Mouse (Mus musculus) testis, adult 2 months (tissue): ENCODE measurements at regions not wholly inside any gene's neighbourhood (a gene's known extent, or its start where the extent isn't known, plus 50 kb on each side); places are given as distances from the start of the nearest gene placed in this dataset.

Source experiments
- H3K27ac ChIP-seq: fragments of 200-500 bp; 2 replicates; pipeline ENCODE4 v1.5.1; 2012; ENCODE audit warnings: low read depth, low read length; ENCODE audit not compliant: control insufficient read depth, insufficient read depth
- H3K27me3 ChIP-seq: fragments of 200-500 bp; 2 replicates; pipeline ENCODE4 v1.6.1; 2012; ENCODE audit warnings: mild to moderate bottlenecking, low read length, moderate library complexity; ENCODE audit not compliant: control insufficient read depth, insufficient read depth
- H3K36me3 ChIP-seq: fragments of 200-500 bp; 2 replicates; pipeline ENCODE4 v1.6.1; 2012; ENCODE audit warnings: mild to moderate bottlenecking, low read length; ENCODE audit not compliant: control insufficient read depth, insufficient read depth
- H3K4me1 ChIP-seq: fragments of 200-500 bp; 2 replicates; pipeline ENCODE4 v1.6.1; 2012; ENCODE audit warnings: low read length; ENCODE audit not compliant: control insufficient read depth, insufficient read depth
- H3K4me3 ChIP-seq: fragments of 200-500 bp; 2 replicates; pipeline ENCODE4 v1.5.1; 2012; ENCODE audit warnings: low read depth, mild to moderate bottlenecking, low read length, moderate library complexity, mixed read lengths; ENCODE audit not compliant: control insufficient read depth
- CTCF ChIP-seq: fragments of 200-500 bp; IDR thresholded peaks from 2 replicates; pipeline ENCODE4 v1.5.1; 2012; ENCODE audit warnings: low read depth, mild to moderate bottlenecking, inconsistent platforms, low read length, moderate library complexity; ENCODE audit not compliant: control insufficient read depth, insufficient read depth, insufficient replicate concordance
- POLR2A ChIP-seq: fragments of 200-500 bp; IDR thresholded peaks from 2 replicates; pipeline ENCODE4 v1.6.1; 2012; ENCODE audit warnings: low read depth, mild to moderate bottlenecking, inconsistent platforms, low read length, moderate library complexity; ENCODE audit not compliant: control insufficient read depth

DNA sequence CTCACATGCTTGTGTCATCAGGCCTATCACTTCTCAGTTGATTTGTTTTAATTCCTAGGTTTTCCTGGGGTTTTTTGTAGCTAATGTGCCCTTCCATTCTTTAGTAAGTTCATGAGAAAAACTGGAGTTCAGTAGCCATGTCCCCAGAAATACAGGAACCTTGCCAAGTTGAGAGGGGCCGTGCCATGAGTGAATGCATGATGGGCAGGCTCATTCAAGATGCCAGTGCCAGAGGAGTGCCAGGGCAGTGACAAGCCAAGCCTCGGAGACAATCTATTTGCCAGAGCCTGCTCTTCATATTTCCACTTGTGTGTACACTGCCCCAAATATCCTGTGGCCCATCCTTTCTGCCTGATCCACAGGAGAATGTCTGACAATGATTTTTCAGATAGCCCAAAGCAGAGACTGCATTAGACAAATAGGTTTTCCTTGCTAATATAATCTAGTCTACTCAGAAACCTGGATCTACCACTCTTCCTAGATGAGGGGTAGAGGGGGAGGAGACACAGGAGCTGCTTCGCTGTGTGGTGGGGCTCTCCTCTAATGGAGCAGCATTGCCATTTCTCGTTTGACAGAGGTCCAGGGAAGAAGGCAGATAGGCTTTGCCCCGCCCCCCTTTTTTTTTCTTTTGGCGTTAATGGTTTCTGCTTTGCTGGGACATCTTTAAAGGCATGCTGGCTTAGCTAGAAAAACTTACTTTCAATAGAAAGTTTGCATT lies 569.5 kb upstream of the Arid1b start:
- Histone ChIP-seq H3K36me3 (no peaks in the 10 kb centered on the region), H3K4me1 (no peaks in the 10 kb centered on the region), H3K4me3 (no peak overlapping the region), H3K27me3 (no peaks in the 10 kb centered on the region), H3K27ac (no peak overlapping the region)
- TF ChIP-seq POLR2A (no peak), CTCF (no peak)

DNA sequence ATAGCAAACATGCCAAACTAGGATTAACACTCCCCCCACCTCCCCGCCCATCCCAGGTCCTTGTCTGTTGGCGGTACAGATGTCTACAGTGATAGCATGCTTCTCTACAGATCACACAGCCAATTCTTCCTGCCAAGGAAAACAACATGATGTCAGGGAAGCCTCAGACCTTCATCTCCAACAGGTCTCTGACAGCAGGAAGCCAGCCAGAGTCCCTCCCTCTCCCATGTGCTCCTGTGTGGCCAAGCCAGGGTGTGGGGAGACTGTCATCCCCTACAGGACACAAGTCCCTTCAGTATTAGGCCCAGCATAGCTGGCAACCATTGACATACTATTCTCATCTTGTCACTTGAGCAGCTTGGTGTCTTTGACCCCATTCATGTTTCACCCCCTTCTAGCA lies 568.8 kb upstream of the Arid1b start:
- Histone ChIP-seq H3K27ac (no peak overlapping the region), H3K4me1 (no peaks in the 10 kb centered on the region), H3K36me3 (no peaks in the 10 kb centered on the region), H3K4me3 (no peak overlapping the region), H3K27me3 (no peaks in the 10 kb centered on the region)
- no peak for TF ChIP-seq POLR2A
- TF ChIP-seq CTCF, result no peak

DNA sequence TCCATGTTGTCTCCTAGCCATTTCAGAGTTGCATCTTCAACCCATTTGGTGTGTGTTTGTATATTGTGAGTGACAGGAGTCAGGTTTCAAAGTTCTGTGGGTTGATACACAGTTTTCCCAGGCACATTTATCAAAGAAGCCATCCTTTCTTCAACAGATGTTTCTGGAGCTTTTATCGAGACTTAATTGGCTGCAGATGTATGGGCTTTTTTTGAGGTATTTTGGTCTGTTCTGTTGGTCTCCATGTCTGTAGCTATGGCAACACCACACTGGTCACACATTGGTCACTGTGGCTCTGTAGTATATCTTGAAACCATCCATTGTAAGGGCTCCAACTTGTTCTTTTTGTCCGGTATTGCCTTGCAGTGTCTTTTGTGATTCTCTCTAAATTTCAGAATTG lies 565.1 kb upstream of the Arid1b start:
- Histone ChIP-seq H3K36me3 (no peaks in the 10 kb centered on the region), H3K4me3 (no peak overlapping the region), H3K27me3 (no peaks in the 10 kb centered on the region), H3K4me1 (no peaks in the 10 kb centered on the region), H3K27ac (no peak overlapping the region)
- TF ChIP-seq POLR2A, result no peak
- no peak for TF ChIP-seq CTCF

DNA sequence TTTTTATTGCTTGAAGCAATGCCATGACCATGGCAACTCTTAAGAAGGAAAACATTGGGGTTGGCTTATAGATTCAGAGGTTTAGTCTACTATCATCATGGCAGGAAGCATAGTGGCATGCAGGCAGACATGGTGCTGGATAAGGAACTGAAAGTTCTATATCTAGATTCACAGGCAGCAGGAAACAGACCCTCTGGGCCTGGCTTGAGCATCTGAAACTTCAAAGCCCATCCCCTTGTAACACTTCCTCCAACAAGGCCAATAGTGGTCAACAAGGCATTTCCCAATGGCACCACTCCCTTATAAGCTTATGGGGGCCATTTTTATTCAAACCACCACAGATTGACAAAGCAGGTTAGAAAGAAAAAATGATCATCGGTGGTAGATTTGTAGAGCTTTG lies 548.5 kb upstream of the Arid1b start:
- no peak overlapping the region for H3K4me3 ChIP-seq
- TF ChIP-seq POLR2A (no peak), CTCF (no peak)
- H3K36me3 ChIP-seq, result no peaks in the 10 kb centered on the region
- no peaks in the 10 kb centered on the region for H3K4me1 ChIP-seq
- H3K27me3 ChIP-seq, result no peaks in the 10 kb centered on the region
- no peak overlapping the region for H3K27ac ChIP-seq

DNA sequence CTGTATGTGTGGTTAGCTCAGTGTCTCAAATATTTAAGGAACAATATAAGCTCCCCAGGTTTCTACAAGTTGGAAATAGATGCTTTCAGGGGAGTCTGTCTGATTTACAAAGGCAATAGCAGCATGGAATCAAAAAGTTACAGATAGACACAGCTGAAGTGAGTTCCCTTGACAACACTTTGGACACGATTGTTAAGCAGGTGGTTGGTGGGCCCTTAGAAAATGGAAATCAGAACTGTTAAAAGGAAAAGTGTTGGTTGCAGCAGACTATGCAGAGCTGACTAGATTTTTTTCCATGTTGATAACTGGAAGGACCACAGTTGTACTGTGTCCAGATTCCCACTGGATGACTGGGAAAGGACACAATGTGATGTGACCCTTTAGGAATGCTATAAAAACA lies 536.6 kb upstream of the Arid1b start:
- TF ChIP-seq POLR2A (no peak), CTCF (no peak)
- H3K36me3 ChIP-seq, result no peaks in the 10 kb centered on the region
- no peak overlapping the region for H3K4me3 ChIP-seq
- no peaks in the 10 kb centered on the region for H3K27me3 ChIP-seq
- H3K4me1 ChIP-seq, result no peaks in the 10 kb centered on the region
- no peak overlapping the region for H3K27ac ChIP-seq

DNA sequence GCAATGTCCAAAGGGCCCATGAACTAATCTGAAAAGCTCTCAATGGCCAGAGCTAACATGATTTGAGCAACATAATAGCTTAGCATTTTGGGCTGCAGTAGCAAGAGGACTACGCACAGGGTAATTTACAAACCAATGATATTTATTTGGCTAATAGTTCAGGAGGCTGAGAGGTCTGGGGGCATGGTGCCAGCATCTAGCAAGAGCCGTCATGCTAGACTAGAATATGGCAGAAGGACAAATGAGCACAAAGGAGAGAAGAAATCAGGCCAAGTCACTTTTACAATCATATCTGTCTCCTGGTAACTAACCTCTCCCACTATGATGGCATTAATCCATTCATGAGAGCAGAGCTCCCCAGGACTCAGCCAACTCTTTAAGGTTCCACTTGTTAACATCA lies 532.6 kb upstream of the Arid1b start:
- no peak overlapping the region for H3K27ac ChIP-seq
- H3K4me1 ChIP-seq, result no peaks in the 10 kb centered on the region
- no peaks in the 10 kb centered on the region for H3K27me3 ChIP-seq
- no peaks in the 10 kb centered on the region for H3K36me3 ChIP-seq
- no peak overlapping the region for H3K4me3 ChIP-seq
- TF ChIP-seq POLR2A (no peak), CTCF (no peak)

DNA sequence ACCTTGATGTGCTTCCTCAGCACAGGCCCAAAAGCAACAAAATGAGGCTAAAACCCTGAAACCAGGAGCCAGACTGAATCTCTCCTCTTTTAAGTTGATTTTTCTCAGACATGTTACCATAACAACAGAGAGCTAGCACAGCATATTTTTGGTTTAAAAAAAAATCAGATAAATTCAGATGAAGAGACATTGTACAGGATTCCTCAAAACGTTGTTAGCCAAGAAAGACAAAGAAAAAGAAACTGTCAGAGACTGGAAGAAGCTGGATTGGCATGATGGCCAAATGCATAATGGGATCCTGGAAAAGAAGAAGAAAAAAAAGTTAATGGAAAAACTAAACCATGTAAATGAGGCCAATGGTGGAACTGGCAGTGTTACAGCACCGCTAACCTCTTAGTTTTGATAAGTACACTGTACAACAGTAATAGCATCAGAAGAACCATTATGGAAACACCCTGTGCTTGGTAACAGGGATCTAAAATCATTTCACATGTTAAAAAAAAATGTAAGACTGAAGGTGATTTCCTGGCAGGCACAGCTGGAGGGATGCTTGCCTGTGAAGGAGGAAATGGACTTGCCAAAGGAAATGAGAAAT lies 529.7 kb upstream of the Arid1b start:
- TF ChIP-seq CTCF (no peak), POLR2A (no peak)
- Histone ChIP-seq H3K4me1 (no peaks in the 10 kb centered on the region), H3K27me3 (no peaks in the 10 kb centered on the region), H3K36me3 (no peaks in the 10 kb centered on the region), H3K27ac (no peak overlapping the region), H3K4me3 (no peak overlapping the region)
